Mouse (Mus musculus) olfactory bulb, adult 2 months (tissue): ENCODE data around the gene Gpatch2. TPM values are rescaled to one million over a fixed set of nuclear protein-coding genes. Genes with fewer than 3 reads are reported as not detected.

Experiments used
- H3K27ac ChIP-seq: fragments of 200-500 bp; 2 replicates; pipeline ENCODE4 v1.5.1; 2012; ENCODE audit warnings: low read depth, low read length; ENCODE audit not compliant: insufficient read depth
- H3K4me1 ChIP-seq: fragments of 200-500 bp; 2 replicates; pipeline ENCODE4 v1.6.1; 2012; ENCODE audit warnings: low read length; ENCODE audit not compliant: control insufficient read depth, insufficient read depth
- H3K4me3 ChIP-seq: fragments of 200-500 bp; 2 replicates; pipeline ENCODE4 v1.5.1; 2012; ENCODE audit warnings: mild to moderate bottlenecking, low read depth, low read length, moderate library complexity; ENCODE audit not compliant: insufficient read depth
- CTCF ChIP-seq: fragments of 200-500 bp; IDR thresholded peaks from 2 replicates; pipeline ENCODE4 v1.5.1; 2012; ENCODE audit warnings: low read depth, mild to moderate bottlenecking, low read length, moderate library complexity; ENCODE audit not compliant: insufficient read depth
- POLR2A ChIP-seq: fragments of 200-500 bp; IDR thresholded peaks from 2 replicates; pipeline ENCODE4 v1.6.1; 2012; ENCODE audit warnings: mild to moderate bottlenecking, low read depth, low read length, moderate library complexity; ENCODE audit not compliant: insufficient read depth
- WGBS: fragments of 180-500 bp; shearing (Covaris S2); methylation state at CpG from one replicate; pipeline ENCODE4 v1.1.7; 2018; 5-methylcytosine and 5-hydroxymethylcytosine counted together
- polyA plus RNA-seq: library from polyadenylated mRNA; stranded (reverse); fragments of >200 nt; gene quantifications from 2 replicates; pipeline ENCODE4 v1.2.4, GENCODE M21; 2012; ENCODE audit warnings: low replicate concordance; ENCODE audit not compliant: missing spikeins, insufficient read depth, insufficient read length

The Gpatch2 gene
- polyA plus RNA-seq, 1 experiment: not detected

- no peak overlapping the region for H3K4me3 ChIP-seq
- no peak overlapping the region for H3K27ac ChIP-seq
- no peaks in the 10 kb centered on the region for H3K4me1 ChIP-seq
- no peak for TF ChIP-seq CTCF
- no peak for TF ChIP-seq POLR2A
- WGBS: 89% methylated on average over 2 of the region's 2 CpGs
Measured at GRCm38 (mm10) chr1:187369049-187369448, 153.7 kb downstream of the Gpatch2 start.

- TF ChIP-seq CTCF (no peak), POLR2A (no peak)
- Histone ChIP-seq H3K4me1 (peaks cover 6% of the 10 kb centered on the region), H3K27ac (no peak overlapping the region), H3K4me3 (no peak overlapping the region)
- 83% methylated on average over 6 of the region's 6 CpGs for WGBS
Measured at GRCm38 (mm10) chr1:187373506-187373905, 158.2 kb downstream of the Gpatch2 start.

- TF ChIP-seq POLR2A (no peak), CTCF (no peak)
- Histone ChIP-seq H3K27ac (no peak overlapping the region), H3K4me3 (no peak overlapping the region), H3K4me1 (peaks cover 6% of the 10 kb centered on the region)
- WGBS: 98% methylated on average over 4 of the region's 4 CpGs
Measured at GRCm38 (mm10) chr1:187374418-187374817, 159.1 kb downstream of the Gpatch2 start.

DNA sequence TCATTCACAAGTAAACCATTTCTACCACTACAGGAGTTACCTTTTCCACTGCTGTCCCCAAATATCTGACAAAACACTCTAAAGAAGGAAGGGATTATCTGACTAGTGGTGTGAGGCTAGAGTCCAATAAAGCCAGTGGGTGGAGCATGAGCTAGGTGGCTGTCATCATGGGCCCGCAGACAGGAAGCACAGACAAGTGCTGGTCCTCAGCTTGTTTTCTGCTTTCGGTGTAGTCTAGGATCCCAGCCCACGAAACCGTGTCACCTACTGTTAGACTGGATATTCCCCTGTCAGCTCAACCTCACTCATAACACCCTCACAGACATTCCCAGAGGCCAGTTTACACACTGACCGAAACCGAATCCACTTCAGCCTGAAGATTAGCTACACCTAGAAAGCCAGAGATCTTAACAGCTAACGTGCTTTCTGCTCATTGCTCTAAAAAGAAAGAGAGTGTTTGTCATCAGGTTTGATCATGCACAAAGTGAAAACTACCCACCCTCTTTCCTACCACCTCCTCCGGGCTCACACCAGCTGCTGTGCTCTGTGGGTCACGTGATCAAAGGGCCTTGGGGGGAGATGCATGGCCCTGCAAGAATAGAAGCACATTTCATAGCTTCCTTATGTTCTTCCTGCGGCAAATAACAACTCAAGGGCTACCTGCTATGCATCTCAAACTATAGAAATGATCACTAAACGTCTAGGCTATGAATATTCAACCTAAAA is 161.8 kb downstream of the Gpatch2 start:
- no peak overlapping the region for H3K4me3 ChIP-seq
- 74% methylated on average over 11 of the region's 11 CpGs for WGBS
- no peak overlapping the region for H3K27ac ChIP-seq
- H3K4me1 ChIP-seq: peaks cover 6% of the 10 kb centered on the region
- no peak for TF ChIP-seq CTCF
- no peak for TF ChIP-seq POLR2A

GRCm38 (mm10) chr1:187377865-187378524 is 162.7 kb downstream of the Gpatch2 start:
- peaks cover 6% of the 10 kb centered on the region for H3K4me1 ChIP-seq
- 24% methylated on average over 14 of the region's 14 CpGs for WGBS
- TF ChIP-seq CTCF (no peak), POLR2A (no peak)
- H3K27ac ChIP-seq: no peak overlapping the region
- H3K4me3 ChIP-seq: no peak overlapping the region

- WGBS: 78% methylated on average over 4 of the region's 4 CpGs
- TF ChIP-seq POLR2A (no peak), CTCF (no peak)
- Histone ChIP-seq H3K4me3 (no peak overlapping the region), H3K4me1 (no peaks in the 10 kb centered on the region), H3K27ac (no peak overlapping the region)
Measured at GRCm38 (mm10) chr1:187389476-187389875, 174.2 kb downstream of the Gpatch2 start.

GRCm38 (mm10) chr1:187400834-187401233 is 185.5 kb downstream of the Gpatch2 start:
- no peaks in the 10 kb centered on the region for H3K4me1 ChIP-seq
- no peak overlapping the region for H3K27ac ChIP-seq
- TF ChIP-seq POLR2A (no peak), CTCF (no peak)
- 91% methylated on average over 9 of the region's 9 CpGs for WGBS
- H3K4me3 ChIP-seq: no peak overlapping the region

Other genes with a start within 250 kb of the Gpatch2 start
- gene D1Pas1, start 248.1 kb upstream of the Gpatch2 start, polyA plus RNA-seq: not detected in 2 replicates
- gene Spata17, start within 50 bp of the Gpatch2 start, polyA plus RNA-seq: not detected in 2 replicates